Mouse (Mus musculus) c-Kit-positive CD71-negative TER-119-negative erythroid progenitor cells, embryonic 14.5 days (primary cell): Measurements from ENCODE around the gene Macrod1.
"Not testable (repeated sequence)": the region's sequence is repeated elsewhere in the genome, so short reads cannot be mapped to it uniquely, and the experiment has no call there.

Experiments used
- DNase-seq: peaks from one replicate; pipeline ENCODE4 v3.0.0-alpha.2; 2013; ENCODE audit warnings: low read depth

Macrod1 gene

DNA sequence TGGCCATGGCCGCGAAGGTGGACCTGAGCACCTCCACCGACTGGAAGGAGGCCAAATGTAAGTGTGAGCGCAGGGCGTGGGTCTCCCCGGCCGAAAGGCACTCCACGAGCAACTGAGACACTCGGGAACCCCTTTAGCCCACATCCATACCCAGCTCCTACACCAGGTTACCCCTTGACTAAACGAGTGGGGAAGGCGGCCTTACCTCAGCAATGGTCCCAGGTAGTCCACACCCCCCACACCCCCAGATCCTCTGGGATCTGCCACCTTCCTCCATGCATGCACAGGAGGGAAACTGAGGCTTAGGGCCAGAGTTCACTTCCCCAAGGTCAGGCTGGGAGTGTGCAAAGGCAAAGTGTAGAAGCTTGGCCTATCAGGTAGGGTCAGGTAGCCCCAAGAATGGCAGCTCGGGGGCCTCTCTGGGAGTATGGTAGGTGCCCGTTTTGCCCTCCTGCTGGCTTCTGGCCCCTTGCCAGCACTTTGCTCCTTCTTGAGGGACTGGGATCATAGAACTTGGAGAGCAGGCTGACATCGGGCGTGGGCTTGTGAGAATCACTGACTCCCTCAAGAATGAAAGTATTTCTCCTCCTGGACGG is 614 bp downstream of the Macrod1 start:
- no peak for DNase-seq

DNA sequence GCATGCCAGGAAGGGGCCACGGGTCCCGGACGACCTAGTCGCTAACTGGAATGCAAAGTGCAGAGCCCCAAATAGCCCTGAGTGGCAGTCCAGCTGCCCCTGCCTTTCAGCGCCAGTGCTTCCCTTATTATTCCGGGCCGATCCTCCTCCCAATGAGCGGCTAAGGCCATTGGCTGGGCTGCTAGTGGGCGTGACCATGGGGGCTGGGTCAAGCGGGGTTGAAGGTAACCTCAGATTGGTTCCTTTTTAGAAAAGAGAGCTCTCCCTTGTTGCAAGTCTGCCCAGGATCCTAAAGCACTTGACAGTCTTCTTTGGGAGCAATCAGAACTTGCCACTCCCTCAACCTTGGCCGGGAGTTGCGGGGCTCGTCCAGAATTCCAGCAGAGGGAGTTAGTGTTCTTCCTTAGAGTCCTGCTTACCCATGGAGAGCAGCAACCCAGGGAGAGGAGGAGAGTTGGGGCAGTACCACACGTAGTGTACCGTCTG is 1.2 kb downstream of the Macrod1 start:
- peak; percentile 88 for DNase-seq

DNA sequence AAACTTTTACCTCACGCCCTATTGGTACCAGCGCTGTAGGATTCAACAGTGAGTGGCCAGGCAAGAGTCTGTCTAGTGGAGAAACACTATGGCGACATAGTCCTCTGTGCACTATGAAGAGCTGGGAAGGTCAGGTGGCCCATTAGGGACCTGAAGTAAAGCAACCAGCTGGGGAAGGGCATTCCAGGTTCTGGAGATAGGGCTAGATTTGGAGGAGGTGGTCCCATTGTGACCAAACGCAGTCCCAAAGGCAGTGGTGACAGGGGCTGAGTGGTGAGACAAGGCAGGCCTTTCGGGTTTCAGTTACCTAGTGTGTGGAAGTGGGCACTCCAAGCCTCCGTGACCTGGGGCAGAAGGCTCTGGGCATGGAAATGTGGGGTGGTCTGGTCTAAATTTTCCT is 1.9 kb downstream of the Macrod1 start:
- no peak for DNase-seq

DNA sequence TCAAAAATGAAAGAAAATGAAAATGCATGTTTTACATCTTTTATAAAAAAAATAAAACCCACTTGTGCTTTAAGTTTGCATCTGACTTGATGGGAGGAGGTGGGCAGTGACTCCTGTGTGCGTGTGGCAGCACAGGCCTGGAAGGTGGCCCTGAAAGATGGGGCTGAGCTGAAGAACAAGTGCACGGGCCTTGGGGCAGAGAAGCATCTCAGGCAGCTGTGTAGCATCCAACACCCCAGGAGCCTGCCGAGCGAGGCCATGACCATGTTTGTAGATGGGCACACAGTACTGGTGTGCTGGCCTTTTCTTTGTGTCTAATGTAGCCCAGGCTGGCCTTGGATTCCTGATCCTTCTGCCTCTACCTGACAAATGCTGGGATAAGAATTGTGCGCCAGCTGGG is 5.5 kb downstream of the Macrod1 start:
- no peak for DNase-seq

DNA sequence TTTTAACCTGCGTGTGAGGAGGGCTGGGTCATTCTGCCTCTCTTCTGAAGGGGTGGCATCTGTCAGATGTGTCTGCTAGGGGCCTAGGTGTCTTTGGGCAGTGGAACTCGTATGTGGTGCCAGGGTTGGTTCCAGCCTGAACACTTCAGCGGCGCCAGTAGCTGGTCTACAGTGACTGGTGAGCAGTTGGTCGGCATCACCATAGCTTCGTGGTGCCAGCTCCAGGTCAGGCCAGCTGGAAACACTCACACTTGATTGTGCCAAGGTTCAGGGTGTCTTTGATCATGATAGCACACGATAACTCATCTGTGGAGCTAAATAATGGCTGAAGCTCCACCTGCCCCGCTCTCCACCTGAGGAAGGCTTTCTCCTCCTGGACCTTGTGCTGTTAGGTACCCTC is 6.3 kb downstream of the Macrod1 start:
- no peak for DNase-seq

DNA sequence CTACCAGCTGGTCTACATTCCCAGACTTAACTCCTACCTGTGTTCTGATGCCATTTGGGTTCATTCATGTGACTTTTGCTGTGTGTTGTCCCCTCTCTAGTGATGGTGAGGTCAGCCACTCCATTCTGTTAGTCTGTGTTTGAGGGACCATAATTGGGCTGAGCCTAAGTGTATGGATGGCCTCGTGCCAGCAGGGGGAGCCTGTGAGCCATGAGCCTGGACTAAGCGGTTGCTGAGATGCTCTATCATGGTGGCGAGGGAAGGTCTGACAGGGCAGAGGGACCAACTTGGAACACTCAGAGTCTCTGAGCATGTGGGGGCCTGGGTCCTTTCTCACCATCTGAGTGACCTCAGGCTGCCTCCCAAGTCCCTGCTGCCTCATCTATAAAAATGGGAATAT is 8.0 kb downstream of the Macrod1 start:
- peak; percentile 85 for DNase-seq

DNA sequence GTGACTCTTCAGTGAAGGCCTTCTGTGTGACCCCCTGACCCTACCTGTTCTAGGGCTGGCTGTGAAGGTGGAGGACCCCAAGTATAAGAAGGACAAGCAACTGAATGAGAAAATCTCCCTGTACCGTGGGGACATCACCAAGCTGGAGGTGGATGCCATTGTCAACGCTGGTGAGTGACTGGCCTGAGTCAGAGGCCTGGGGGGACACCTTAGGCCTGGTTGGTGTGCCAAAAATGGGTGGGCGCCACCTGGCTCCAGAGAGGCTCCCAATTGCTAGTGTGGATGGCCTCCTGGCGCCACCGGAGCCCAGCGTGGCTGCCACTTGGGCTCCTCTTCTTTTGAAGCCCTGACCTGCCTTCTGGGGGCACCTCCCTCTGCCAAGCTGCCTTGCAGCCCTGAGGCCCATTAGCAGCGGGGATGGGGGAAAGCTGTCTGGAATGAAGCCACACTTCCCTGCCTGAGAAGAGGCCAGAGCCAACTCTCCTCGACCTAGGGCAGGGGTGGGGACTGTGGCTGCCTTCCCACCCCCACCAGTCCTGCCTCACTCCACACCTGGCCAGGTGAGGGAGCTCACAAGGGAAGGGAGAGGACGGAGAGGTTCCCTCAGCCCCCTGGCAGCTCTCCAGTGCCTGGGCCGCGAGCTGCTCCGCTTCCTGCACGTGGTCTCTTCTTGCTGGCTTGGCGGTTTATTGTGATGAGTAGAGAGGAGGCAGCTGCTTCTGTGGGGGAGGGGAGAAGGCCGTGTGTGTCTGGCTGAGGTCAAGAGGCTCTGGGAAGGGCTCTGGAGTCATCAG is 9.6 kb downstream of the Macrod1 start:
- DNase-seq, result no peak

DNA sequence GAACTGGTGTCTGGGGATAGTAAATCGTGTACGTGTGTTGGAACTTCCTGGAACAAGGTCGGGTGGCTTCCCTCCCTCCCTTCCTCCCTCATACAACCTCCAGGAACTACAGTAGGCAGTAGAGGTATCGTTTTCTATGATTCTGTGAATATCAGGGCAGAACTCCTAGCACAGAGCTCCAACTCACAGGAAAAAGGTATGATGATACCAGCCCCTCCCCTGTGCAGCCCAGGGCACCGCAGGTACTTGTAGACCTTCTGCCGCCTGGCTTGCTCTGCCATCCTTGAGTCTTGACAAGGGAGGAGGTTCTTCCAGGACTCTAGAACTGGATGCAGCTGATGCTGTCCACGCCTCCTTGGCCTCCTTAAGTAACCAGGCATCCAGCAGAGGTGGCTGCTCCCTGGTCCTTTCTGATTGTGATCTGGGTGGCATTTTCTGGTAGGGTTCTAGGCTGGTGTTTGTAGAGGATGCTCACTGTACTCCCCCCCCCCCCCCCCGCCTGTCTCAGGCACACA is 10.3 kb downstream of the Macrod1 start:
- no peak for DNase-seq

DNA sequence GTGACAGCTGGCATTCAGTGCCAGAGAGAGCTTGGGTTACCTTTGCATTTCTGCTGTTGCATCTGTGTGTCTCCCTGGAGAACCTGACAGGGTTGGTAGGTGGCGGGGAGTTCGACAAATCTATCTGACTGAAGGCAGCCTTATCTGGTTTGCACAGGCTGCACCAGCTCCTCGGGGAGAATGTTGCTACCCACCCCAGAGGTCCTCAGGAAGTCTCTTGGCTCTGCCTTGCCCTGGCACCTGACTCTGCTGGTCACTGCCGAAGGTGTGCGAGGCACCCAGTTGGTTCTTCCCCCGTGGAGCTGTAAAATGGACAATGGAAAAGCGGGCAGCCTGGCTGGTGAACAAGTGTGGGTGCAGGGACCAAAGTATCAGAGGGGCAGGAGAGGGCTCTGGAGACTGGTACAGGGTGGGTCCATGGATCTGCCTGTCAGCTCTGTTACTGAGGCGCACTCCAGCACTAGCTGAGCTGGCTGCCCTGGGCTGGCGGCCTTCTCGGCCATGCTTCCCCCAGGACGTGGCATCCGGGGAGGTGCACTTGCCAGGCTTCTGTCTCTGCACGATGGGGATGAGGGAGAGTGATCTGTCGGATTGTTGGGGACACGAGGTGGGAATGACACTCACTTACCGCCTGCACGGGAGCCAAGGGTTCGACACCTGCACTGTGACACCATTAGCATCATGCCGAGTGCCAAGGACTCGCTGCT is 10.9 kb downstream of the Macrod1 start:
- no peak for DNase-seq

DNA sequence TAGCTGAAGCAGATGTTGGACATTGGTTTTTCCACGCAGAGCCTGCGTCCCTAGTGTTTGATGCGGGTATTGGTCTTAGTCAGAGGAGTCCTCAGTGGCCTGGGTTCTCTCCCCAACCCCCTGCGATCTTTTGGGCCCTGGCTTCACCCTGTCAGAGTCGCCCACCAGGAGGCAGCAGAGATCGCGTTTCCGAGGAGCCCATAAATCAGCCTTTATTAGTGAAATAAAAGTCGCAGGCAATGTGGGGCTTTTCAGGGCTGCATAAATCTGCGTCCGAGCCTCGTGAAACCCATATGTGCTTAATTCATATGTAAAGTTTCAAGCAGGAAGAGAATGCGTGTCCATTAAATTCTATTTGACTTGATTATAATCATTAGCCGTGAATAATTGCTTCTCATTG is 11.5 kb downstream of the Macrod1 start:
- DNase-seq, result peak; percentile 72

DNA sequence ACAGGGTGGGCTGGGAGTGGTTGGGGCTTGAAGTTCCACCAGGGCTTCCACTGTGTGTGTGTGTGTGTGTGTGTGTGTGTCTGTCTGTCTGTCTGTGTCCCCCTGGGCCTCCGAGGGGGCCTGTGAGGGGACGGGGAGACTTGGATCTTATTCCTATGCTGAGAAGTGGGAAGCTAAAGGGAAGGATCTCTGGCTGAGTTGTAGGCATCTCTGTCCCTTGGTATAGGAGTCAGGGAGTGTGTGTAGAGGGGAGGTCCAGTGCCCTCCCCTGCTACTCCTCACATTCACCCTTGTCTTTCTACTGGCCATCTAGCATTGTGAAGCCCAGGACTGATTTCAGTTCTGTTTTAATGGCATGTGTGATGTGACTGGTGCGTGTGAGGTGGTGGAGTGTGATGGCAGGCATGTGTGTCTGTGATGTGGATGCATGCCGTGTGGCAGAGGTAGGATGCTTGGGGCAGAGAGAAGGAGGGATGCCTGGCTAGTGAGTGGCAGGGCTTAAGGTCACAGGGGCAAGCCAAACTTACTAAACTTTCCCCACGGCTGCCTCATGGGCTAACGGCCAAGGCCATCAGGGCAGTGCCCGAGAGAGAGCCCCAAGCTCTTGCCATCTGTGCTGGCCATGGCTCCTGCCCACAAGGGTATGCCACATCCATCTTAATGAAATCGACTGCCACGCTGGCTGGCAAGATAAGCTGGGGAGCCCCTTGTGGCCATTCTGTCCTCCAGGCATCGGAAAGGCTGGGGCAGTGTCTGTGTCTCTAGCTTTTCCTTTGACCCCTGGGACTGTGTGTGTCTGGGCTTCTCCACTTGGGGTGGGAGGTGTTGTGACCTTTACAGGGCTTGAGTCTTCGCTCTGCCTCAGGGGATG is 12.3 kb downstream of the Macrod1 start:
- DNase-seq, result no peak

DNA sequence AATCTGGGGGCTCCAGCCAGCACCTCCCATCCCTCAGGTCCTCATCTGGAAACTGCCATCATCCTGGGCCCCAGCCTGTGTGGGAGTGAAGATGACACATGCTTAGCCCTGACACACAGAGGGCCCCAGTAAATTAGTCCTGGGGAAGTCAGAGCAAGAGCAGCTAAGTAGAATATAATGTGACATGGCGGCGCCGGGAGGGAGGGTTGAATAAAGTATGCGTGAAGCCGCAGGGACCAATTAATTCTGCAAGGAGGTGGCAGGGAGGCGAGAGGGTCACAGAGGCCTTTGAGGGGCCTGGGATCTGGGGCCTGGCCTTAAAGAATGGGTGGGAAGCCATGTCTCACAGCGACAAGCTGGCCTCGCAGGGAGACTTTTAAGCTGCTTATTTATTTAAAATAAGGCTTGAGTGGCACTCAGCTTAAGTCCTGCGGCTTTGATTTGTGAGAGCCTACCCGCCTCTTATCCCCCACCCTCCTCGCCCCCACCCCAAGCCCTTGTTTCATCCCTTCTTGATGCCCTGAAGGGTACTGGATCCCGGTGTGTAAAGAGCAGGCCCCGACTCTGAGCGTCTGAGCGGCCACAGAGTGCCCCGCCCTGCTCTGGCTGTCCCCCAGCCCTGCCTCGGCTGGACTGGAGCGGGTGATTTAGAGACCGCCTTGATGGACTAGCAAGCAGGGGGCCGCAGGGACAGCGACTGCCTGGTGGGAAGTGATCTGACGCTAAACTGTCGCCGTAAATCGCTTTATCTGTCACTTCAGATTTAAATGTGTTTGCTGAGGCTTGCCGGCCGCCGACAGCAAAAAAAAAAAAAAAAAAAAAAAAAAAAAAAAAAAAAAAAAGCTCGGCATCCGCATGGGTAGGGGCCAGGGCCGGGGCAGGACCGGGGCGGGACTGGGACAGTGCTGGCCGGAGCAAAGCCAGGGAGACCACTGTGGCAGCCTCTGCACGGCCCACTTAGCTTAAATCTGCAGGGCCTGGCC is 13.5 kb downstream of the Macrod1 start:
- DNase-seq, result no peak

DNA sequence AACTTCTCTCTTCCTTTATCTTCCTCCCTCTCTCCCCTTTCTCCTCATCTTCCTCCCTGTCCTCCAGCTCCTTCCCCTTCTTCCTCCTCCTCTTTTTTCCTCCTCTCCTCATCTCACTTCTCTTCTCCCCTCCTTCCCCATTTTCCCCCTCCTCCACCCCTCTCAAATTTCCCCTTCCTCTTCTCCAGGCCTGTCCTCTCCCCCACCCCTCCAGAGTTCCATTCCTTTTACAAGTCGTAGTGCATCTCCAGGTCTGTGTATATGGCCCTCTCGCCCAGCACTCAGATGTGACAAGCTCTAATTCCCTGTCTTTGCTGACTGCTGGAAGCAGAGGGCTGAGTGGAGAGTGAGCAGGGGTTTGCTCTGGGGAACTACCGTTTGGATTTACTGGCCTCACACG is 14.2 kb downstream of the Macrod1 start:
- DNase-seq, result no peak

DNA sequence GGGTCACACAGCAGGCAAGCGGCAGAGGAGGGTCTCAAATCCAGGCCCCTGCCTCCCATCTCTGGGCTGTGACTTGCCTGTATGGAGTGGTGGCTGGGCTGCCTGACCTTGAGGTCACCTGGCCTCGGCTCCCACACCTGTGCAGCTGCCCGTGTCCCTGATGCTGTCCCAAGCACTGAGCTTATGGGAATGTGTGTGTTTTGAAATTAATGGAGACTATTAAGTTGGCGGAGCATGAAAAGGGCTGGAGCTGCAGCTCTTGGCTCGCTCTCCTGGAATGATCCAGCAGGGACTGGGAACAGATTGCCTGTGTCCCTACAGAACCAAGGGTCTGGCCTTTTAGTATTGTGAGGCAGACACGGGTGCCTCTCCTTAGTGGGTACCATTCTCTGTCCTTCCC is 15.6 kb downstream of the Macrod1 start:
- DNase-seq, result no peak

DNA sequence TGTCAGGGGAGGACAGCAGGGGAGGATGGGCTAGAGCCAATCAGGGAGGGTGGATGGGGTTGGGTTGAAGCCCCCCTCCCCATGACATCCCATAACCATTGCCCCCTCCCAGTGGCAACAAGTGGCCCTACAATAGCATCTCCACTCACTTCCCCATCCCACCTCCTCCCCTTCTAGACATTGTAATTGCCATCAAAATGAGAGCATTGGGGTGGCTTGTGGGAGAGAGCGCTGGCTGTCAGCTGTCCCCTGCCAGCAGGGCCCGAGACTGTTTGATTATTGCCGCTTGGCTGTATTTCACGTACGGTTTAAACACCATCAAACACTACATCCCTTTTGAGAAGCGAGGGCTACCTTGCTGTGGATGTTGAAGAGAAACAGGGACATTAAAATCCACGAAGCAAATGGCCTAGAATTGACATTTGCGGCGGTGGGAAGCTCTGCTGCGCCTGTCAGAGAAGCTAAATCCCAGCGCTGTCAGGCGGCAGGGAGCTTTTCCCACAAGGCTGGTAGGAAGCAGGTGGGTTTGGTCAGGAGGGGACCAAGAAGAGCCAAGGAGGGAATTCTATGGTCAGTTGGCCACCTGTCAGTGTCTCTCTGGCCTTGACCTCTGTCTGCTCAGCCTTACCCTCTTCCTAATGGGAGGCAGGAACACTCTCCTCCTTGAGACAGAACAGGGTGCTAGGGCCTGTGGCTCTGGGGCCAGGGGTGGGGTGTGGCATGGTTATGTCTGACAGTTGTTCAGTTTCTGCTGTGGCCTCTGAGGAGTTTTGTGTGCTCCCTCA is 17.6 kb downstream of the Macrod1 start:
- no peak for DNase-seq

DNA sequence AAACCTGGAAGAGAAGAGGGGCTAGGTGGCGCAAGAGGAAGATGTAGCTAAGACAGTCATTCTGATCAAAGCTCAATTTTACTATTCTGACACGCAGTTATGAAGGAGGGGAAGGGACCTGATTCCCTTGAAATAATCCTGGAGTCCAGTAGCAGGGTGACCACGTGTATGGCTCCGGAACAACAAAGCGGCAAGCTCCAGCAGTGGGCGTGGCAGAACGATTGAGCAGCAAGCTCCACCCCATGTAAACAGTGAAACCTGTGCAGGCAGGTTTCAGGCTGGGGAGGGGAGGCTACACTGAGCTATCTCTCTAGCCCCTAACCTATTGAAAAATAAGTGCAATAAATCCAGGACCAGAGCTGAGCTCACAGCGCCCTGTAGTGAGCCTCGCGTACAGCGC is 18.7 kb downstream of the Macrod1 start:
- DNase-seq, result not testable (repeated sequence)

DNA sequence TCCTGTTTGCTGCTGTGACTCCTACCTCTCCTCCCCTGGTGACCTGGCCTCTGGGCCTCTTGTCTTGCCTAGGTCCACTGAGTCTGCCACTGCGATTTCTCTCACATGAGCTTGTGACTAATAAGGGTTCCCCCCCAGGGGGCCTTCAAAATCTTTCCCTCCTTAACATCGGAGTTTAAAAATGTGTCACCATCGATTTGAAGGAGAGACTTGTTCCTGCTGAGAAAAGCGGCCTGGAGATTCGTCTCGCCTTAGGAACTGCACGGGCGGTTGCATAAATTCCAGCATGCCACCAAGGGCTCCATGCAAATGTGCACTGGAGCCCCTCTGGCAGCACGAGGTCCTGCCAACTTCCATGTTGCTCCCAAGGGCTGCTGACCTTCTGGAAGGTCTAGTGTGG is 21.1 kb downstream of the Macrod1 start:
- no peak for DNase-seq

DNA sequence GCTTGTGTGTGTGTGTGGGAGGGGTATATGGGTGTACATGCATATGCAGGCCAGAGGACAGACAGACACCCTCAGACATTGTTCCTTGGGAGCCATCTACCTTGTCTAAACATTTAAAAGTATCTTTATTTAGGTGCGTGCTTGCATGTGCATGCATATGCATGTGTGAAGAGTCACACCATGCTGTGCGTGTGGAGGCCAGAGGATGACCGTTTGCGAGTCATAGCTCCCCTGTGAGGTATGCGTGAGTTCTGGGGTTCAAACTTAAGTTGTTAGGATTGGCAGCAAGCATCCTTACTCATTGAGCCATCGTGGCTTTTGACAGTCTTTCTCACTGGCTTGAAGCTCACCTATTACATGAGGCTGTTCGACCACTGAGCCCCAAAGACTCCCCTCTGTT is 21.7 kb downstream of the Macrod1 start:
- no peak for DNase-seq

DNA sequence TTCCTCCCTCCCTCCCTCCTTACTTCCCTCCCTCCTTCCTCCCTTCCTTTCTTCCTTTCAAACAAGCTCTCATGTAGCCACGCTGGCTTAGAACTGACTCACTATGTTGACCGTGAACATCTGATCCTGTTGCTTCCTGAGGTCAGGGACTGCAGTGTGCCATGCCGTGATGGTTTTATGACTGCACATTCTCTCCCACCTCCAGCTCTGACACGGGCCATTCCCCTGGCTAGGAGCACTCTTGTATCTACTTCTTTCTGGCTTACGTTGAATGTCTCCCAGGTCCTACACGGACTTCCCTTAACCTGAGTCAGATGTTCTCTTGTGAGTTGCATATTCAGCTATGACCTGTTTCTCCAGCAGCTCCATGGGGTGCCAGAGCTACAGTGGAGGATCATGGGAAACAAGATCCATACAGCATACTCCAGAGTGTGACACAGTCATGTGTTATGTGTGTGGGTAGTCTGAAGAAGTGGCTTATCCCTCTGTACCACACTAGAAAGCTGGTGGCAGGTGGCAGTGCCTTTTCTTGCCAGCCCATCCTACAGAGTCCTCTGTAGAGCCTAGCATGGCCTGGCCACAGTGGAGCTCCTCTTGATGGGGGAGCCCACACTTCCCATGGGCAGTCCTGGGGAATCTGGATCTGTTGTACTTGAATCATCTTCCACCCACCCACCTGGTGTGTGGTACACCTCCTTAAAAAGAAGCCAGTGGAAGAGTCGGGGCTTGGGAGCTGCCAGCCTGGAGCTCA is 25.1 kb downstream of the Macrod1 start:
- no peak for DNase-seq
